Mouse (Mus musculus): ENCODE measurements around the gene Vmn2r22.
"Not testable (repeated sequence)": the region's sequence is repeated elsewhere in the genome, so short reads cannot be mapped to it uniquely, and the experiment has no call there.

The Vmn2r22 gene

GRCm38 (mm10) chr6:123650625-123651024, at the start of gene Vmn2r22:
Vmn2r22 (minus strand) TSS chr6:123650725.
- not testable (repeated sequence) for DNase-seq (ENCODE audit: low spot score)

- no peak for DNase-seq (ENCODE audit: low spot score)
Measured at GRCm38 (mm10) chr6:123697213-123697612, 46.7 kb upstream of the Vmn2r22 start.

- not testable (repeated sequence) for DNase-seq (ENCODE audit: low spot score)
Measured at GRCm38 (mm10) chr6:123696639-123697038, 46.1 kb upstream of the Vmn2r22 start.

- no peak for DNase-seq (ENCODE audit: low spot score)
Measured at GRCm38 (mm10) chr6:123657040-123657439, 6.5 kb upstream of the Vmn2r22 start.

GRCm38 (mm10) chr6:123639394-123639793, 11.1 kb downstream of the Vmn2r22 start:
- DNase-seq (ENCODE audit: low spot score) = not testable (repeated sequence)

DNA sequence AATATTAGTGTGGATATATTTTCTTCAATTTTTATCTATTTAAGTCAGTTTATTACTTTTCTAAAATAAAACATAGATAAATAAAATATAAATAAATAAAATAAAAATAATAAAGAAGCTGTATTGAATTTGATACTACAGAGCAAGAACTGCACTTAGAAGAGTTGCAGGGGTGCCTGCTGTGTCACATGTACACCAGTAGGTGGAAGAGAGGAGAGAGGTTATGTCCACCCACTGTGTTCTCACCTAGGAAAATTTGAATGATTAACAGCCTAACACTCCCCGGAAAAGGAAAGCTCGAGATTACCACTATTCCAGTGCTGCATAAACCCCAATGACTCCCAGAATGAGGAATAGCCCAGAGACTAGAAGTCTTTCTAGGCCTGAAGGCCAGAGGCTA, 26.7 kb downstream of the Vmn2r22 start:
- not testable (repeated sequence) for DNase-seq (ENCODE audit: low spot score)

- not testable (repeated sequence) for DNase-seq (ENCODE audit: low spot score)
Measured at GRCm38 (mm10) chr6:123588368-123588767, 62.2 kb downstream of the Vmn2r22 start.

GRCm38 (mm10) chr6:123587796-123588328, 62.7 kb downstream of the Vmn2r22 start:
- not testable (repeated sequence) for DNase-seq (ENCODE audit: low spot score)

DNA sequence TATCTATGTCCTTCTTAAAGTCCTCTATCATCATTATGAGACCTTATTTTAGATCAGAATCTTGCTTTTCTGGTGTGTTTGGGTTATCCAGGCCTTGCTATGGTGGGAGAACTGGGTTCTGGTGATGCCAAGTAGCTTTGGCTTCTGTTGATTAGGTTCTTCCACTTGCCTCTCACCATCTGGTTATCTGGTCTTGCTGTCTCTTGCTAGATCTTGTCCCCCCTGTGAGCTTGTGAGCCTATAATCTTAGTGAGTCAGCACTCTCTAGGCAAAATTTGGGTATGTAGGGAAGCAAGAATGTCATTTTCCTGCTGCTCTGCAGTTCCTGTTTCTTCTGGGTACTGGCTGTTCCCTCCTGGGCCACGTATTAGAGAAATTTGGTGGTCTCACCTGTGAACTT, 66.5 kb downstream of the Vmn2r22 start:
- not testable (repeated sequence) for DNase-seq (ENCODE audit: low spot score)

- DNase-seq (ENCODE audit: low spot score) = not testable (repeated sequence)
Measured at GRCm38 (mm10) chr6:123574698-123575097, 75.8 kb downstream of the Vmn2r22 start.
